Mouse (Mus musculus): Measurements from ENCODE around the gene Hivep1.

DNA sequence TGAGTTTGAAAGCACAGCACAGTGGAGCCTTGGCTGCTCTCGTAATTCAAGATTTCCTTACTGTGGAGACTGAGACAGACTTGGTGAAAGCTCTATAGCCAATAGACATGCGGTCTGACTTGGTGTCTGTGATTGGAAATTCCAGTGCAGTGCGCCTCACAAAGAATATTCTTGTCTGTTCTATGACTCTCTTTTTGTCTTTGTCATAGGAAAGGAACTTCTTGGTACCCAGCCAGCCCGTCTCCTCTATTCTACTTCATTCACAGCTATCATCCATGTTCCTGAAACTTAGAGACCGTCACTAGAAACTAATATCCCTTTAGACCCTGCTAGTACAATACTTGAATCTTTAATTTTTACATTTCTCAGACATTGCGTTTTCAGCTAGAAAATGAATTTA, 64.5 kb downstream of the Hivep1 start:
- TF ChIP-seq CTCF (conservative IDR thresholded peaks at IDR 0.05; ENCODE audit: insufficient read depth, insufficient read length, low read depth, low read length) (no peak), POLR2A (IDR thresholded peaks at IDR 0.05; ENCODE audit: low read depth, low read length) (no peak)

All from kidney, adult 2 months (tissue).